Mouse (Mus musculus) stomach, embryonic 14.5 days (tissue): ENCODE data around the gene Gm45808. TPM values are rescaled to one million over a fixed set of nuclear protein-coding genes. Genes with fewer than 3 reads are reported as not detected.

Experiments
- ATAC-seq: fragments of 200-750 bp; cut with Nextera tagmentation; 2 replicates; pipeline ENCODE4 v1.8.0; 2017; ENCODE audit warnings: low read depth, moderate TSS enrichment; ENCODE audit not compliant: insufficient number of reproducible peaks, insufficient read depth, low FRiP score
- H3K27ac ChIP-seq: fragments of 300-500 bp; sonication (generic); 2 replicates; pipeline ENCODE4 v1.5.1; 2014; ENCODE audit warnings: mild to moderate bottlenecking, low read length, moderate library complexity, mixed read lengths
- H3K27me3 ChIP-seq: fragments of 300-500 bp; sonication (generic); 2 replicates; pipeline ENCODE4 v1.6.1; 2014; ENCODE audit warnings: low read length, control low read depth, mixed read lengths; ENCODE audit not compliant: control insufficient read depth, insufficient read depth
- H3K36me3 ChIP-seq: fragments of 300-500 bp; sonication (generic); 2 replicates; pipeline ENCODE4 v1.6.1; 2014; ENCODE audit warnings: mild to moderate bottlenecking, control low read depth, low read length, moderate library complexity, mixed read lengths; ENCODE audit not compliant: control insufficient read depth, insufficient read depth
- H3K4me1 ChIP-seq: fragments of 300-500 bp; sonication (generic); 2 replicates; pipeline ENCODE4 v1.6.1; 2014; ENCODE audit warnings: low read length, control low read depth, mixed read lengths; ENCODE audit not compliant: control insufficient read depth, insufficient read depth
- H3K4me2 ChIP-seq: fragments of 300-500 bp; sonication (generic); replicated peaks from 2 replicates; pipeline ENCODE4 v1.6.1; 2014; ENCODE audit warnings: low read depth, low read length, control low read depth
- H3K4me3 ChIP-seq: fragments of 300-500 bp; sonication (generic); 2 replicates; pipeline ENCODE4 v1.5.1; 2014; ENCODE audit warnings: low read depth, low read length, control low read depth
- H3K9ac ChIP-seq: fragments of 300-500 bp; sonication (generic); replicated peaks from 2 replicates; pipeline ENCODE4 v1.6.1; 2014; ENCODE audit warnings: low read depth, mild to moderate bottlenecking, control low read depth, low read length, moderate library complexity, mixed read lengths
- H3K9me3 ChIP-seq: fragments of 300-500 bp; sonication (generic); 2 replicates; pipeline ENCODE4 v1.6.1; 2016; ENCODE audit warnings: low read depth, low read length, control low read depth; ENCODE audit not compliant: control insufficient read depth
- WGBS: fragments of 180-500 bp; shearing (Covaris S2); extraction: QIAGEN DNeasy Blood & Tissue Kit; methylation state at CpG from one replicate; pipeline ENCODE4 v1.1.7; 2014; 5-methylcytosine and 5-hydroxymethylcytosine counted together
- microRNA-seq: library from miRNA; unstranded; fragments of <30 nt; microRNA quantifications from one replicate; pipeline ENCODE4, GENCODE M21; 2016
- polyA plus RNA-seq: library from polyadenylated mRNA; unstranded; fragments of >200 nt; fragmentation: Nextera tagmentation; extraction: Ambion mirVana; gene quantifications from 2 replicates; pipeline ENCODE4 v1.2.1, GENCODE M21; 2014

Gm45808 gene
- polyA plus RNA-seq, 1 experiment from 2014 or later = not detected

DNA sequence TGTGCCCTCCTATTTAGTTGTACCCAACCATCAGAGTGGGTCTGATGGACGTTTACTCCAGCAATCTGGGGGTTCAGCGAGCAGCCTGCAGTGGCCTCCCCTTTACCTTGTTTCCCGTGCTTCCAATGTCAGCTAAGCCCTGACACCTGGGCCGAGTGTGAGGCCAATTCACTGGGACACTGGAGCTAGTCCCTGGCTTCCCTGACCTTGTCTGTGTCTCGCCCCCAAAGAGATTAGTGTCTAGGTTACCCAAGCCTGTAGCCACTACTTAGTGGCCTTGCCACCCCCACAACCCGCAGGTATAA, 66.0 kb downstream of the Gm45808 start, which contains the start of gene Lhb:
TSS of gene Lhb (plus strand) at position 206 of the 305 bp plus-strand sequence.
- no peak within 1 kb of the TSS for H3K27ac ChIP-seq
- no peak within 1 kb of the TSS for H3K4me3 ChIP-seq
- no peak within 1 kb of the TSS for H3K9ac ChIP-seq
- 58% methylated on average over 6 of the region's 6 CpGs for WGBS
- ATAC-seq = no peak
- H3K36me3 ChIP-seq = peaks cover 50% of the 10 kb centered on the region
- peak within 1 kb of the TSS; percentile 13; the same call in 1 of the 2 replicates for H3K4me2 ChIP-seq
- peaks cover 14% of the 10 kb centered on the region; the same call in 1 of the 2 replicates for H3K4me1 ChIP-seq
- no peaks in the 10 kb centered on the region for H3K9me3 ChIP-seq
- H3K27me3 ChIP-seq = 0 out of 2 replicates have a peak, but pooled peaks cover 4% of the 10 kb centered on the region

DNA sequence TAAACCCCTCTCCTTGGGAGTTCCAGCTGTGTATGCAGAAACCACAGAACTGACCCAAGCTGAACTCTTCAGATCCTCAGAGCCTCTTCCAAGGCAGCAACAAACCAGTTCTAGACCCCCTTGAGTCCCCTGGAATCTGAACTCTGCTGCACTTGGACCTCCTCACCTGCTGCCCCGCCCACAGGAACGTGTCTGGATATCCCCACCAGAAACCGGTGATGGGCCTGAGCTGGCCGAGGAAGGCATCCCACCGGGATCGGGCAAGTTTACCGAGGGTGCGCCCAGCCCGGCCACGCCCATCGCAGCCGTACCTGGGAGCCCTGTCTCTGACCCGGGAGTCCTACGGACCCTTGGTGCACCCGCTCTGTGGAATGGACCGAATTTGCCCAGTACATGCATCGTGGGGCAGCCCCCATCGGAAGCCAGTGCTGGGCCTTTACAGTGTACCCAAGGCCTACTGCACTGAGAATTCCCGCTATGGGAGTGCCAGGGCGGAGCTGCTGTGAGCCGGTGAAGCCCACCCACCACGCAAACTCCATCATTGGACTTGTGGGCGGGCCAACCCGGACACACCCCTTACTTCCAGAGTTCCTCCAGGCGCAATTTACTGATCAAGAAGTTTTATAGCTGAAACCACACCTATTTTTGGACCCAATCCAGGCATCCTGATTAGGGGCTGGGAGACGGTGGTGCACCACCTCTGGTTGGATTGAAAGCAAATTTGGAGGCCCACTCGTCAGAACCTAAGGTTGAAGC, 66.6 kb downstream of the Gm45808 start:
- Histone ChIP-seq H3K27ac (no peak overlapping the region), H3K9me3 (no peaks in the 10 kb centered on the region), H3K9ac (no peak overlapping the region), H3K4me1 (peaks cover 18% of the 10 kb centered on the region; the same call in 1 of the 2 replicates), H3K36me3 (peaks cover 45% of the 10 kb centered on the region), H3K4me3 (no peak overlapping the region), H3K27me3 (peaks cover 6% of the 10 kb centered on the region; the same call in 1 of the 2 replicates), H3K4me2 (peak overlapping the region; percentile 13; the same call in 1 of the 2 replicates)
- 13% methylated on average over 27 of the region's 27 CpGs for WGBS
- ATAC-seq = no peak; the same call in 1 of the 2 replicates

DNA sequence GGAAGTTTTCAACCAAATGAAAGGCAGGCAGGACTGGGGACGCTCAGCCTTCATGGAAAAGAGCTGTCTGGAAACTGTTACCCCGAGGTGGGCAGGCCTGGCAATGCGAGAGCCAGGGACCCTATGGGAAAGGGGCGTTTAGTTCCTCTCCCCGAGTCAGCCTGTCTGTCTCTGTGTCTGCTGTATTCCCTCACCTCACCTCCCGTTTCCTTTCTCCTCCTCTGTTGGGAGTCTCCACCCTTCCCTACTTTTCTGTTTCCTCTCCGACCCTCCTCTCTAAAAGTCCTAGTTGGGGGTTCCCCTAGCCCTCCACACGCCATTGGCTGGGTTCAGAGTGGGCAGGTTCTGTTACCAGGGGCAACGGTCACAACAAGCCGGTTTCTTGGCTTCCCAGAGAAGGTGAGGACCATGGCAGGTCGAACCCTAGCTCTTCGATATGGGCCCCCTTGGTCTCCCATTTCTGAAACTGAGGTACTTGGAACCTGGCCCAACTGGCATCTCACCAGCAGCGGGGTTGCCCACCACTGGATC, 68.6 kb downstream of the Gm45808 start:
- peaks cover 28% of the 10 kb centered on the region; the same call in 1 of the 2 replicates for H3K4me1 ChIP-seq
- no peak overlapping the region for H3K4me3 ChIP-seq
- WGBS = 9% methylated on average over 13 of the region's 13 CpGs
- H3K27ac ChIP-seq = peak overlapping the region; percentile 18; the same call in 1 of the 2 replicates
- H3K9me3 ChIP-seq = no peaks in the 10 kb centered on the region
- peak overlapping the region; percentile 8 for H3K4me2 ChIP-seq
- H3K36me3 ChIP-seq = peaks cover 25% of the 10 kb centered on the region
- H3K9ac ChIP-seq = no peak overlapping the region
- H3K27me3 ChIP-seq = peaks cover 13% of the 10 kb centered on the region; the same call in 1 of the 2 replicates
- no peak for ATAC-seq

Small RNA genes lying within 50 kb of the gene (microRNA-seq; reads per million reads assigned to microRNA genes)
- gene Gm22133 = not detected

Other genes with a start within 250 kb of the Gm45808 start
- gene Cd37, start 247.7 kb downstream of the Gm45808 start, polyA plus RNA-seq = 2.2 and 3.5 TPM in 2 replicates
- not detected in 2 replicates for gene Slc6a16, start 245.7 kb downstream of the Gm45808 start, polyA plus RNA-seq
- not detected in 2 replicates for gene Slc6a21, start 209.3 kb downstream of the Gm45808 start, polyA plus RNA-seq
- 18.3 and 23.5 TPM in 2 replicates for gene Trpm4, start 153.0 kb downstream of the Gm45808 start, polyA plus RNA-seq
- 0.78 and 1.8 TPM in 2 replicates for gene Hrc, start 151.5 kb downstream of the Gm45808 start, polyA plus RNA-seq
- gene Ppfia3, start 119.8 kb downstream of the Gm45808 start, polyA plus RNA-seq = 5.2 and 6.1 TPM in 2 replicates
- 4.2 and 5.1 TPM in 2 replicates for gene Lin7b, start 116.2 kb downstream of the Gm45808 start, polyA plus RNA-seq
- gene Snrnp70, start 91.1 kb downstream of the Gm45808 start, polyA plus RNA-seq = 118 and 124 TPM in 2 replicates
- gene Kcna7, start 81.2 kb downstream of the Gm45808 start, polyA plus RNA-seq = not detected in 2 replicates
- 4.1 and 4.5 TPM in 2 replicates for gene Ntf5, start 73.1 kb downstream of the Gm45808 start, polyA plus RNA-seq
- 0.52 TPM in 1 of 2 replicates, not detected in the other for gene Lhb, start 66.0 kb downstream of the Gm45808 start, polyA plus RNA-seq
- gene Gys1, start 52.0 kb downstream of the Gm45808 start, polyA plus RNA-seq = 32.7 and 35.3 TPM in 2 replicates
- 132 and 135 TPM in 2 replicates for gene Ruvbl2, start 48.7 kb downstream of the Gm45808 start, polyA plus RNA-seq
- gene Ftl1, start 26.9 kb downstream of the Gm45808 start, polyA plus RNA-seq = 4,275 and 4,681 TPM in 2 replicates
- gene Bax, start 19.9 kb downstream of the Gm45808 start, polyA plus RNA-seq = 67.1 and 83.9 TPM in 2 replicates
- gene Tulp2, start 4.9 kb downstream of the Gm45808 start, polyA plus RNA-seq = 1.7 and 2.9 TPM in 2 replicates
- gene Dhdh, start 2.0 kb upstream of the Gm45808 start, polyA plus RNA-seq = 2.7 and 3.4 TPM in 2 replicates
- 199 TPM in 2 replicates for gene Nucb1, start 23.6 kb upstream of the Gm45808 start, polyA plus RNA-seq
- 12.7 and 18.3 TPM in 2 replicates for gene Ppp1r15a, start 39.5 kb upstream of the Gm45808 start, polyA plus RNA-seq
- gene Plekha4, start 39.5 kb upstream of the Gm45808 start, polyA plus RNA-seq = 1.5 and 2.6 TPM in 2 replicates
- gene Hsd17b14, start 68.1 kb upstream of the Gm45808 start, polyA plus RNA-seq = 1.8 and 1.9 TPM in 2 replicates
- gene Bcat2, start 83.3 kb upstream of the Gm45808 start, polyA plus RNA-seq = 61.6 and 63.4 TPM in 2 replicates
- 0.36 and 0.55 TPM in 2 replicates for gene Fgf21, start 128.7 kb upstream of the Gm45808 start, polyA plus RNA-seq
- gene Fut1, start 130.5 kb upstream of the Gm45808 start, polyA plus RNA-seq = 0.63 and 0.78 TPM in 2 replicates
- gene Izumo1, start 135.0 kb upstream of the Gm45808 start, polyA plus RNA-seq = 0.23 and 0.62 TPM in 2 replicates
- gene Rasip1, start 140.7 kb upstream of the Gm45808 start, polyA plus RNA-seq = 6.2 and 7.8 TPM in 2 replicates
- gene Mamstr, start 153.2 kb upstream of the Gm45808 start, polyA plus RNA-seq = 7.2 TPM in 2 replicates
- 5.7 and 6.1 TPM in 2 replicates for gene Fut2, start 179.6 kb upstream of the Gm45808 start, polyA plus RNA-seq
- 0.67 and 1.0 TPM in 2 replicates for gene Ntn5, start 197.2 kb upstream of the Gm45808 start, polyA plus RNA-seq
- gene Sec1, start 207.6 kb upstream of the Gm45808 start, polyA plus RNA-seq = 4.8 and 5.7 TPM in 2 replicates
- 10.4 and 11.4 TPM in 2 replicates for gene Car11, start 213.0 kb upstream of the Gm45808 start, polyA plus RNA-seq
- 6.4 and 6.7 TPM in 2 replicates for gene Dbp, start 218.3 kb upstream of the Gm45808 start, polyA plus RNA-seq
- 1,227 and 1,272 TPM in 2 replicates for gene Rpl18, start 228.6 kb upstream of the Gm45808 start, polyA plus RNA-seq
- gene Sphk2, start 231.2 kb upstream of the Gm45808 start, polyA plus RNA-seq = 24.4 TPM in 2 replicates
- gene Fam83e, start 234.4 kb upstream of the Gm45808 start, polyA plus RNA-seq = 3.1 and 4.1 TPM in 2 replicates
- 0.38 TPM in 1 of 2 replicates, not detected in the other for gene Spaca4, start 239.0 kb upstream of the Gm45808 start, polyA plus RNA-seq